Mouse (Mus musculus) brain, embryonic 14.5 days (tissue): ENCODE results near the gene Dlg4.

Experiments used
- CTCF ChIP-seq: fragments of 200-500 bp; IDR thresholded peaks from 2 replicates; pipeline ENCODE4 v1.5.1; 2012; ENCODE audit warnings: inconsistent platforms, mild to moderate bottlenecking, moderate library complexity, borderline replicate concordance; ENCODE audit not compliant: insufficient read depth, insufficient read length; ENCODE audit errors: extremely low read depth
- POLR2A ChIP-seq: fragments of 200-500 bp; IDR thresholded peaks from 2 replicates; pipeline ENCODE4 v1.6.1; 2012; ENCODE audit warnings: mild to moderate bottlenecking, inconsistent platforms, borderline replicate concordance; ENCODE audit not compliant: poor library complexity, insufficient read depth, insufficient read length, severe bottlenecking; ENCODE audit errors: extremely low read depth

- no peak for TF ChIP-seq POLR2A
- no peak for TF ChIP-seq CTCF
Measured at GRCm38 (mm10) chr11:70077441-70077840, 60.7 kb downstream of the Dlg4 start.
